Mouse (Mus musculus): ENCODE measurements around the gene Hyal3. TPM values are rescaled to one million over a fixed set of nuclear protein-coding genes. Genes with fewer than 3 reads are reported as not detected.

The Hyal3 gene
- polyA plus RNA-seq, 1 experiment from 2014 or later = 0.96 TPM

DNA sequence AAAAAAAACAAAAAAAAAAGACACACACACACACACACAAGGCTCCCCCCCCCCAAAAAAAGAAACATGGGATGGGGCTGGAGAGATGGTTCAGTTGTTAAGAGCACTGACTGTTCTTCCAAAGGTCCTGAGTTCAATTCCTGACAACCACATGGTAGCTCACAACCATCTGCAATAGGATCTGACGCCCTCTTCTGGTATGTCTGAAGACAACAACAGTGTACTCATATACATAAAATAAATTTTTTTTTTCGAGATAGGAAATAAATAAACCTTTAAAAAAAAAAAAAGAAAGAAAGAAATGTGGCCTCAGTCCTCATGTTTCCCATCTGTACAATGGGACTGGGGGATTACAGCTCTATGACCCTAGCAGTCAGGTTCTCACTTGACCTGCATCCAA lies 36.8 kb downstream of the Hyal3 start:
- no peaks in the 10 kb centered on the region for H3K9me3 ChIP-seq (ENCODE audit: control insufficient read depth, low read length)
- H3K27me3 ChIP-seq (ENCODE audit: control insufficient read depth, insufficient read depth, low read length) = no peaks in the 10 kb centered on the region
- H3K4me1 ChIP-seq (replicated peaks; ENCODE audit: control insufficient read depth, insufficient read depth, low read length) = peaks cover 8% of the 10 kb centered on the region; the same call in 1 of the 2 replicates
- H3K9ac ChIP-seq = no peak overlapping the region
- no peak overlapping the region for H3K4me2 ChIP-seq (replicated peaks)
- DNase-seq (ENCODE audit: low spot score) (no peak), ATAC-seq (ENCODE audit: low FRiP score) (no peak)
- H3K27ac ChIP-seq = no peak overlapping the region
- H3K4me3 ChIP-seq (replicated peaks; ENCODE audit: low read length) = no peak overlapping the region
- H3K36me3 ChIP-seq (replicated peaks; ENCODE audit: control insufficient read depth, insufficient read depth) = peaks cover 73% of the 10 kb centered on the region
- 92% methylated on average over 2 of the region's 2 CpGs for WGBS

DNA sequence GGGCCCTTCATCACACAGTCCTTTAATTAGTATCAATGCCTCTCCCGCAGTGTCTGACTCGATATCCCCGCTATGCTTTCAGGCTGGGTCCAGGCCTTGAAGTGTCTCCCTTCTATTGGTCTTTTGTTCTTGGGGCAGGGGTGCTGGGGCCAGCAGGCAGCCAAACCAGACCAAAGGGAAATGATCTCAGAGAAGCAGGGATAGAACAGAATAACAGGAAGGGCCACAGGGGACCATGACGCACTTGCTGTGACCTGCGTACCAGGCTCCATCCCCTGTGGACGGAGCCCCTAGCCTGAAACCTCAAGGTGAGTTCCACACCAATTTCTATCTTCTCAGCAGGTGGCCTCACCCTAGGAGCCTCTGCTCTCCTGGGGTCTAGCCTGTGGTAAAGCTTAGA lies 37.5 kb downstream of the Hyal3 start:
- H3K4me1 ChIP-seq (replicated peaks; ENCODE audit: control insufficient read depth, insufficient read depth, low read length) = peaks cover 7% of the 10 kb centered on the region; the same call in 1 of the 2 replicates
- no peak for DNase-seq (ENCODE audit: low spot score)
- no peak overlapping the region for H3K9ac ChIP-seq
- H3K9me3 ChIP-seq (ENCODE audit: control insufficient read depth, low read length) = no peaks in the 10 kb centered on the region
- ATAC-seq (ENCODE audit: low FRiP score) = no peak
- no peak overlapping the region for H3K27ac ChIP-seq
- H3K27me3 ChIP-seq (ENCODE audit: control insufficient read depth, insufficient read depth, low read length) = no peaks in the 10 kb centered on the region
- H3K4me3 ChIP-seq (replicated peaks; ENCODE audit: low read length) = no peak overlapping the region
- H3K4me2 ChIP-seq (replicated peaks) = no peak overlapping the region
- H3K36me3 ChIP-seq (replicated peaks; ENCODE audit: control insufficient read depth, insufficient read depth) = peaks cover 78% of the 10 kb centered on the region
- WGBS = 92% methylated on average over 6 of the region's 6 CpGs

DNA sequence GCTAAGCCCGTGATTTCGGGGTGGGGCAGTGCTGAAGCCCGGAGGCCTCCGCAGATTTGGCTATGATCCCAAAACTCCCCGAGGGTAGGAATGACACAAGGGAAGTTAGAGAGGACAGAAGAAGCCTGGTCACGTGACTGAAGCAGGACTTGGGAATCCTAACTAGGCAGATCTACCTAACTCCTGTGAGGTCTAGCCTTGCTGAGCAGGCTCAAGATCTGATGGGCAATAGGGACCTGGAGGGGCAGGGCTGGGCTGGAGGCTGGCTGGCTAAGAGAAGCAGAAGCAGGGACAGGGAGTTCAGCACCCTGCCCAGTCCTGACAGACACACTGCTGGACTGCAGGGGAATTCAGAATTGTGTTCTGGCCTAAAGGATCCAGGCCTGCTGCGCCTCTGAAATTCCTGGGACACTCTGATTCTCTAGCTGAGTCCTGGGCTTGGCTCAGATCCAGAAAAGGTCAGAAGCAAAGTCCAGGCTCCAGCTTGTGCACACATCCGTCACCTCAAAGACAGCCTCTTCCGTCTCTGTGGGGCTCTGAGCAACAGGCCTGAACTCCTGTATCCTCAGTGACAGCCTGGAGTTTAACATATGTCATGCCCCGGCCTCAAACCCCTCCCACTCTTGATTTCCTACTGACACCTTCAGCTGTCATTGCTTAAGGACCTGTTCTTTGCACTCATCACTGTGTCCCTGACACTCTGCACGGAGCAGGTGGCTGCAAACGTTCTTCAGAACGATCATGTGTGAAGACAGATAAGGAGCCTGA lies 38.3 kb downstream of the Hyal3 start:
- H3K27ac ChIP-seq = peak overlapping the region; percentile 66
- ATAC-seq (ENCODE audit: low FRiP score) = no peak; the same call in 1 of the 2 replicates
- H3K4me3 ChIP-seq (replicated peaks; ENCODE audit: low read length) = no peak overlapping the region
- H3K4me2 ChIP-seq (replicated peaks) = no peak overlapping the region
- H3K9me3 ChIP-seq (ENCODE audit: control insufficient read depth, low read length) = no peaks in the 10 kb centered on the region
- H3K4me1 ChIP-seq (replicated peaks; ENCODE audit: control insufficient read depth, insufficient read depth, low read length) = peaks cover 7% of the 10 kb centered on the region; the same call in 1 of the 2 replicates
- peaks cover 74% of the 10 kb centered on the region for H3K36me3 ChIP-seq (replicated peaks; ENCODE audit: control insufficient read depth, insufficient read depth)
- DNase-seq (ENCODE audit: low spot score) = no peak
- H3K27me3 ChIP-seq (ENCODE audit: control insufficient read depth, insufficient read depth, low read length) = no peaks in the 10 kb centered on the region
- 49% methylated on average over 13 of the region's 13 CpGs for WGBS
- H3K9ac ChIP-seq = no peak overlapping the region

DNA sequence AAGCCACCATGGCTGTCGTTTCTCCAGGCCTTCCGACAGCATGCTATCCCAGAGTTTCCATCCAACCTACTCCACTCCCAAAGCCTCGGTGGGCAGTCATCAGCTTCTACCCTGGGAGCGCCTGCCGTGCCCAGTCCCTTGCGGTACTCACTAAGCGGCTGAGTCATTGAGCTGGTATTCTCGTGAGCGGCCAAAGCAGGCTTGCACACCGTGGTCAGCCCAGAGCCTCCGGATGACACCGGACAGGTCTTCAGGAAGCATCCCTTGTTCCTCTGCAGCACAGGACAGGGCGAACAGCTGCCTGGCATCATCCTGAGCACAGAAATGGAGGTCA lies 38.9 kb downstream of the Hyal3 start:
- WGBS = 75% methylated on average over 13 of the region's 13 CpGs
- Histone ChIP-seq H3K36me3 (replicated peaks; ENCODE audit: control insufficient read depth, insufficient read depth) (peaks cover 71% of the 10 kb centered on the region), H3K27ac (peak overlapping the region; percentile 66), H3K4me2 (replicated peaks) (no peak overlapping the region), H3K9me3 (ENCODE audit: control insufficient read depth, low read length) (no peaks in the 10 kb centered on the region), H3K27me3 (ENCODE audit: control insufficient read depth, insufficient read depth, low read length) (no peaks in the 10 kb centered on the region), H3K9ac (no peak overlapping the region), H3K4me3 (replicated peaks; ENCODE audit: low read length) (no peak overlapping the region), H3K4me1 (replicated peaks; ENCODE audit: control insufficient read depth, insufficient read depth, low read length) (peaks cover 7% of the 10 kb centered on the region; the same call in 1 of the 2 replicates)
- DNase-seq (ENCODE audit: low spot score) (no peak), ATAC-seq (ENCODE audit: low FRiP score) (no peak)

DNA sequence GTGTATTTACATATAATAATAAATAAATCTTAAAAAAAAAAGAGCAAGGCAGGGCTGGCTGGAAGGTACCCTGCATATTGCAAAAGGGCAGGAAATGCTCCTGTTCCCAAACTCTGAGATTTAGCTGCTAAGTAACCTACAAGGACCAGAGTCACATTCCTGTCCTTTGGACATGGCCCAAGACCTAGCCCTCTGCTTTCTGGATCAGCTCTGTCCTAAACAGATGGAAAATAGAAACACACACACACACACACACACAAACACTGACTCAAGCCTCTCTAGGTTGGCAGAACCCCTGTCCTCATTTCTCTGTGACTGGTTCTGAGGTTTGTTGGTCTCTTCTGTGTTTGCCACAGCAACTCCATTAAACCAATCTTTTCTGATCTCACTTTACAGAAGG lies 40.3 kb downstream of the Hyal3 start:
- H3K36me3 ChIP-seq (replicated peaks; ENCODE audit: control insufficient read depth, insufficient read depth) = peaks cover 64% of the 10 kb centered on the region
- no peak overlapping the region for H3K27ac ChIP-seq
- H3K4me2 ChIP-seq (replicated peaks) = no peak overlapping the region
- no peaks in the 10 kb centered on the region for H3K9me3 ChIP-seq (ENCODE audit: control insufficient read depth, low read length)
- ATAC-seq (ENCODE audit: low FRiP score) (no peak), DNase-seq (ENCODE audit: low spot score) (no peak)
- H3K9ac ChIP-seq = no peak overlapping the region
- no peak overlapping the region for H3K4me3 ChIP-seq (replicated peaks; ENCODE audit: low read length)
- no peaks in the 10 kb centered on the region for H3K27me3 ChIP-seq (ENCODE audit: control insufficient read depth, insufficient read depth, low read length)
- H3K4me1 ChIP-seq (replicated peaks; ENCODE audit: control insufficient read depth, insufficient read depth, low read length) = peaks cover 11% of the 10 kb centered on the region; the same call in 1 of the 2 replicates

DNA sequence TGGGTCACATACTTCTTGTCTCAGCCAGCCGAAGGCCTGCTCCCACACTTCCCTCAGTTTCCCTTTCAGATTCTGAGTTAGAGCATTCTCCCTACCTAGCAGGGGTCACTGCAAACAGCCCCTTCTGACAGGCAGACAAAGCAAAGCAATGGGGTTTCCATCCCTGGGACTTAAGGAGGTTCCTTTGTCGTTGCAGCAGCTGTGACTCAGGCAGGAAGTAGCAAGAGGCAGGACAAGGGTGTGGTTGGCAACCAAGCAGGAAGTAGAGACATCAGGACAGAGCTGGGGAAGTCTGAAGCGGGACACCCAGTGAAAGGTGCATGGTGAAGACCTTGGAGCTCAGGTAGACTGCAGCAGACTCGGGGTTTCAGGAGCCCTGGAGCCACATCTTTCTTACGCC lies 43.9 kb downstream of the Hyal3 start:
- DNase-seq (ENCODE audit: low spot score) (no peak), ATAC-seq (ENCODE audit: low FRiP score) (no peak)
- Histone ChIP-seq H3K9me3 (ENCODE audit: control insufficient read depth, low read length) (no peaks in the 10 kb centered on the region), H3K4me1 (replicated peaks; ENCODE audit: control insufficient read depth, insufficient read depth, low read length) (peaks cover 39% of the 10 kb centered on the region), H3K4me2 (replicated peaks) (no peak overlapping the region), H3K4me3 (replicated peaks; ENCODE audit: low read length) (no peak overlapping the region), H3K36me3 (replicated peaks; ENCODE audit: control insufficient read depth, insufficient read depth) (peaks cover 30% of the 10 kb centered on the region), H3K9ac (no peak overlapping the region), H3K27ac (peak overlapping the region; percentile 43), H3K27me3 (ENCODE audit: control insufficient read depth, insufficient read depth, low read length) (no peaks in the 10 kb centered on the region)
- WGBS = 64% methylated on average over 5 of the region's 5 CpGs

DNA sequence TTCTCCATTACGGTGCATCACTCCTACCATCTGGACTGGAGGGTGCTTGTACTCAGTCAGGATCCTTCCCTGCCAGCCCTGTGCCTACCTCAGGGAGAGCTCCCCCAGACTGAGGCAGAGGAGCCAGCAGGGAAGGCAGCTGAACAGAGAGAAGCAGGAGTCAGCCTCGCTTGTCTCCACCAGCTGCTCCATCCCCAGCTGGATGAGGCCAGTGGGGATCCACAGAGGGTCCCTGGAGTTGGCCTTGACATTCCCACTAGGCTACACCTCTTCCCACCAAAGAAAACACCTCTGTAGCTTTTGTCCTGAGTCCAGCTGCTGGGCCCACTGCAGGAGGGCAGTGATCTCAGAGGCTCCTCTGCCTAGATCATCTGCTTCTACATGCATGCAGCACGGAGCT lies 44.3 kb downstream of the Hyal3 start:
- Histone ChIP-seq H3K4me3 (replicated peaks; ENCODE audit: low read length) (no peak overlapping the region), H3K4me2 (replicated peaks) (no peak overlapping the region), H3K36me3 (replicated peaks; ENCODE audit: control insufficient read depth, insufficient read depth) (peaks cover 26% of the 10 kb centered on the region), H3K27me3 (ENCODE audit: control insufficient read depth, insufficient read depth, low read length) (no peaks in the 10 kb centered on the region), H3K27ac (peak overlapping the region; percentile 4; the same call in 1 of the 2 replicates), H3K9ac (no peak overlapping the region), H3K4me1 (replicated peaks; ENCODE audit: control insufficient read depth, insufficient read depth, low read length) (peaks cover 43% of the 10 kb centered on the region), H3K9me3 (ENCODE audit: control insufficient read depth, low read length) (no peaks in the 10 kb centered on the region)
- no peak for ATAC-seq (ENCODE audit: low FRiP score)
- no peak for DNase-seq (ENCODE audit: low spot score)
- 72% methylated on average over 3 of the region's 3 CpGs for WGBS

DNA sequence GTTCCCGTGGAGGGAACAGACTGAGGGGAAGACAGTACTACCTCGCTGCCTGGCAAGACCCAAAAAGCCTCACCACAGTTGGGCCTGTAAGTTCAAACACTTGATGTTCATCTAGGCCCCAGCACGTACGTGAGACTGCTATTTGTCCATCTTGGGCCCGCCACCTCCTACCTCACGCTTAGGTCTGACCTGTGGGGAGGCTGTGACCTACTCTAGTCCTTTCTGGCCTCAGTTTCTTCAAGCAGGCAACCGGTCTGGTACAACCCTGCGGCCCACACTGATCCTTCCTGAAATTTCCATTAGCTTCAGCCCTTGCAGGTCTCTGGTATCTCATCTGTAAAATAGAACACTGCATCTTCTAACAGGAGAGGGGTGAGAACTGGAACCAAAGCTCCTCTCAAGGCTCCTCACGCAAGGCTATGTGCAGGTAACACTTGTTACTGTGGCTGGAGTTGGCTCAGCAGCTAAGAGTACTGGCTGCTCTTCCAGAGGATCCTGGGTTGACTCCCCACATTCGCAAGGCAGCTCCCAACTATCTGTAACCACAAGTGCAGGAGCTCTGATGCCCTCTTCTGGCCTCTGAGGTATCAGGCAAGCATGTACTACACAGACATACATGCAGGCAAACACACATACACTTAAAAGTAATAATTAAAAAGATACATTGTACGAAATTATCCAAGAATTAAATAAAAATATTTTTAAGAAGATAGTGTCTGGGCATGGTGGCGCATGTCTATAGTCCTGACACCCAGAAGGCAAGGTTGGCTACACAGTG lies 44.9 kb downstream of the Hyal3 start:
- Histone ChIP-seq H3K27ac (peak overlapping the region; percentile 93), H3K4me1 (replicated peaks; ENCODE audit: control insufficient read depth, insufficient read depth, low read length) (peaks cover 49% of the 10 kb centered on the region), H3K27me3 (ENCODE audit: control insufficient read depth, insufficient read depth, low read length) (no peaks in the 10 kb centered on the region), H3K36me3 (replicated peaks; ENCODE audit: control insufficient read depth, insufficient read depth) (peaks cover 20% of the 10 kb centered on the region; the same call in 1 of the 2 replicates), H3K4me2 (replicated peaks) (peak overlapping the region; percentile 98; the same call in 1 of the 2 replicates), H3K4me3 (replicated peaks; ENCODE audit: low read length) (no peak overlapping the region), H3K9ac (no peak overlapping the region), H3K9me3 (ENCODE audit: control insufficient read depth, low read length) (no peaks in the 10 kb centered on the region)
- 87% methylated on average over 12 of the region's 12 CpGs for WGBS
- DNase-seq (ENCODE audit: low spot score) = no peak
- ATAC-seq (ENCODE audit: low FRiP score) = no peak

DNA sequence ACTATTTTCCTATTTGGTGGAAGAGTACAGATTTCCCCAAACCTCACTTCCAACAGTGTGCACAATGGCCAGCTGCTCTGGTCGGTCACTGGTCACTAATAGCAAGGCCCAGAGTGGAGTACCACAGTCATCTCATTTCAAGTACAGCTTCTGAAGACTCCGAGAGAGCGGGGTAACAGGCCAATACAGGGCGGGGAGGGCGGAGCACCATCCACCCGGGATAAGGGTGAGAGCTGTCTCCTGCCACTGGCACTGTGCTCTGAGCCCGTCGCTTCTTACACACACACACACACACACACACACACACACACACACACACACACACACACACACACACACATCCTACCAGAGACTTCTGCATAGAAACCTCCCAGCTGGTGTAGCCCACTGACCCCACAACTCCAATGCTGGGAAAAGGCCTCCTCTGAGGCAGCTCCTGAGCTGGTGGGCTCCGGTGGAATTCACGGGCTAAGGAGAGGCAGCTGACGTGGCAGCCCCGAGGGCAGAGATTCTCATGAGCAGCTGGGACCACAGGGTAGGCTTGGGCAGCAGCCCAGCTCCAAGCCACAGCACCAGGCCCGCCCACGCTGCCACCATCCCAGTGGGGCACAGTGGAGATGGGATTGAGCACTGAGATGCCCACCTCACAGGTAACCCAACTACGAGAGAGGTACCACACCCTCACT lies 45.7 kb downstream of the Hyal3 start:
- DNase-seq (ENCODE audit: low spot score) (peak; percentile 60), ATAC-seq (ENCODE audit: low FRiP score) (peak; percentile 39)
- H3K9ac ChIP-seq = peak overlapping the region; percentile 51
- peak overlapping the region; percentile 93 for H3K27ac ChIP-seq
- WGBS = 28% methylated on average over 15 of the region's 15 CpGs
- peak overlapping the region; percentile 98 for H3K4me2 ChIP-seq (replicated peaks)
- H3K27me3 ChIP-seq (ENCODE audit: control insufficient read depth, insufficient read depth, low read length) = no peaks in the 10 kb centered on the region
- H3K4me1 ChIP-seq (replicated peaks; ENCODE audit: control insufficient read depth, insufficient read depth, low read length) = peaks cover 56% of the 10 kb centered on the region
- H3K36me3 ChIP-seq (replicated peaks; ENCODE audit: control insufficient read depth, insufficient read depth) = peaks cover 19% of the 10 kb centered on the region; the same call in 1 of the 2 replicates
- no peaks in the 10 kb centered on the region for H3K9me3 ChIP-seq (ENCODE audit: control insufficient read depth, low read length)
- H3K4me3 ChIP-seq (replicated peaks; ENCODE audit: low read length) = no peak overlapping the region

Measured in hindbrain, embryonic 14.5 days (tissue).